Mouse (Mus musculus): ENCODE measurements around the gene Cryz. TPM values are rescaled to one million over a fixed set of nuclear protein-coding genes. Genes with fewer than 3 reads are reported as not detected.

Gene Cryz
- polyA plus RNA-seq, 1 experiment from 2014 or later: 16.5 TPM

Other genes starting within 250 kb of the Cryz start
- 2.7 and 4.1 TPM in 2 replicates for gene Tyw3, start 393 bp downstream of the Cryz start, polyA plus RNA-seq (2015; fragmentation: Nextera tagmentation; extraction: Ambion mirVana)
- not detected in 2 replicates for gene Erich3, start 67.1 kb downstream of the Cryz start, polyA plus RNA-seq (2015; fragmentation: Nextera tagmentation; extraction: Ambion mirVana)